Mouse (Mus musculus) fibroblast of lung, adult 2 months (primary cell): ENCODE data around the gene Magix.

Experiments used
- DNase-seq: peaks from one replicate; pipeline ENCODE4 v3.0.0-alpha.2; 2011; ENCODE audit warnings: low read depth

Magix gene

GRCm38 (mm10) chrX:7673578-7674281 is 7.3 kb downstream of the Magix start:
- DNase-seq = no peak

- DNase-seq = no peak
Observed at GRCm38 (mm10) chrX:7672739-7673138, 8.3 kb downstream of the Magix start.

- DNase-seq = no peak
Observed at GRCm38 (mm10) chrX:7670921-7671623, 10.0 kb downstream of the Magix start, which contains the start of gene Plp2. Gene Plp2, minus strand, starts transcription at chrX:7671390.

- DNase-seq = no peak
Observed at GRCm38 (mm10) chrX:7670390-7670881, 10.6 kb downstream of the Magix start.

- no peak for DNase-seq
Observed at GRCm38 (mm10) chrX:7665739-7666502, 15.1 kb downstream of the Magix start.

GRCm38 (mm10) chrX:7664791-7665190 is 16.3 kb downstream of the Magix start:
- no peak for DNase-seq

GRCm38 (mm10) chrX:7662936-7663335 is 18.1 kb downstream of the Magix start:
- no peak for DNase-seq

GRCm38 (mm10) chrX:7661086-7661485 is 20.0 kb downstream of the Magix start:
- DNase-seq = no peak

GRCm38 (mm10) chrX:7658785-7659589 is 22.1 kb downstream of the Magix start:
- no peak for DNase-seq

- no peak for DNase-seq
Observed at GRCm38 (mm10) chrX:7658031-7658784, 22.8 kb downstream of the Magix start.

- DNase-seq = no peak
Observed at GRCm38 (mm10) chrX:7657221-7657639, 23.8 kb downstream of the Magix start, which contains the start of gene Prickle3. Gene Prickle3, plus strand, starts transcription at chrX:7657260.

GRCm38 (mm10) chrX:7648671-7649304 is 32.3 kb downstream of the Magix start:
- DNase-seq = peak; percentile 94

GRCm38 (mm10) chrX:7645349-7645748 is 35.7 kb downstream of the Magix start:
- no peak for DNase-seq

- DNase-seq = no peak
Observed at GRCm38 (mm10) chrX:7640785-7641184, 40.3 kb downstream of the Magix start.

GRCm38 (mm10) chrX:7639536-7640325 is 41.3 kb downstream of the Magix start:
- DNase-seq = no peak

- no peak for DNase-seq
Observed at GRCm38 (mm10) chrX:7638401-7639091, 42.5 kb downstream of the Magix start, which contains the start of gene Syp. Gene Syp, plus strand, starts transcription at chrX:7638471.

- DNase-seq = no peak
Observed at GRCm38 (mm10) chrX:7635101-7635500, 46.0 kb downstream of the Magix start.

- DNase-seq = no peak
Observed at GRCm38 (mm10) chrX:7632560-7632959, 48.5 kb downstream of the Magix start.
